Mouse (Mus musculus) regulatory T cell (primary cell): ENCODE measurements around the gene Cadps.
"Not testable (repeated sequence)": the region's sequence is repeated elsewhere in the genome, so short reads cannot be mapped to it uniquely, and the experiment has no call there.

Source experiments
- in situ Hi-C: fragments of 300-600 bp; cut with MboI, MseI; formaldehyde crosslinking; loops from one replicate; pipeline ENCODE4 v1.15.1; 2025; ENCODE audit warnings: high pct_unique_total_duplicates

Cadps gene

DNA sequence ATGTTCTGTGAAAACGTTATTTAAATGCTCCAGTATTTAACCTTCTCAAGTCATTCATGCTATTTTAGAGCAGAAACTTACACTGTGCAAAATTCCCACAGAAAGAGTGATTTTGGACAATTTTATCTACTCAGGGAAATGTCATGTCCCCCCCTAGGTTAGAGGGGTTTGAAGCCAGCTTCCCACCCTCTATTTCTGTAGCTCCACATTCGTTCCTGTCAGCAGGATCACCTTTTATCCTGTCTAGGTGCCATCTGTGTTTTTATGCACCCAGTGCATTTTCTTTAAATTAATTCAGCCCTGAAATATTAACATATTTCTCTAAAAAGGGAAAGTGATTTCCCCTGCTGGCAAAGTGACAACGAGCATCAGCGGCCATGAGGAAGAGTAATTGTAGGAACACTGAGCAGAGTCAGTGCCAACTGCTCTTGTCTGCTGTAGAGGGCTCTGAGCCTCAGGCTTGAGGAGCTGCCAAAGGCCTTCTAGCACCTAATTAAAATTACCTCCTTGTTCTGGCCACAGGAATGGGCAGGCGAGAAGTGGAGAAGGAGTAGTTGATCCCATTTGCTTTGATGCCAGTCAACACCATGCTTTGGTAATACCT lies 230.3 kb downstream of the Cadps start:
- in situ Hi-C loops = no loop called here

DNA sequence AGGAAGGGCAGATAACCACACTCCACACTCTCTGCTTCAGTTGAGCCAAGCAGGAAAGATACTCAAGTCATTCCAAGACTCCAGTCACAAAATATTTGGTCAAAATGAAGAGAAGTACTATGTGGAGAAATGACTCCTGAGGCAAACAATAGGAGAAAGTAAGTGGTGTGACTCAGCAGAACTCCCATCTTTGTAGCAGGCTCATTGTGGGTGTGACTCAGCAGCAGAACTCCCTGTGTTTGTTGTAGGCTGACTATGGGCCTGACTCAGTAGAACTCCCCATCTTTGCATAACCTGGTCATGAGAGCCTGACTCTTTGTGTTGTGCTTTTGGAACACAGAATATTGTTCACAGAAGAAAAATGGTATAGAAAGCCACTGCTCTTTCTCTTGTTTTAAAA lies 231.1 kb downstream of the Cadps start:
- in situ Hi-C loops = no loop called here

DNA sequence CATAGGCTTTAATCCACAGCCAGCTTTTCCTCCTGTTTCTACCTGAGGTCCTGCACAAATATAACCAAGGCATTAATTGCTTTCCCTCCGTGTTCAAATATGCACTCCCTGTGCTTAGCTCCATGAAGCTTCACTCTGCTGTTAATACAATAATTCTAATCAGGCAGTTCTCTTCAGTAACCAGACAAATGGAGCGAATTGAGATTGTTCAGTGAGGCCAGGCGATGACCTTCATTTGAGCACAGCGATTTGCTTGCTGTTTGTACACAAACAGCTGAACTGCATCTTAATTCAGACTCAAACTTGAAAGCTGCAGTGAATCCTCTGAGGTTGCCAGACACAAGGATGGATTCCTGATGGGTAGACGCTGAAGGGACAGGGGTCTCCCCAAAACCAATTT lies 239.3 kb downstream of the Cadps start:
- in situ Hi-C loops = no loop called here

DNA sequence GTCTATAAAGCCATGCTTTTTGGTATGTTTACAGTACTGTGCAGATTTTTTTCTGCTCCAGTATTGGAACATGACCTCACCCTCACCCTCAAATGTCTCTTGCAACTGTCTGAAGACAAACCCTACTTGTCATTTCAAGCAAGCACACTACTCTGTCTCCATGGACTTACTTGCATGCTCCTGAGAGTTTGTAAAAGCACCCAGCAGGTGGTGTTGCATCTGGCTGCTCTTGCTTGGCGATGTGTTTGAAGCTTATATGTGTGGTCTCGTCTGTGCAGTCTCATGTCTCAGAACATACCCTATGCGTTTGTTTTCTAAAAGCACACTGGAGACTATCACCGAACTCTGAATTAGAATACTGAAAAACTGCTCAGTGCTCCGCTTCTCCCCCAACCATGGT lies 241.2 kb downstream of the Cadps start:
- in situ Hi-C loops = no loop called here

DNA sequence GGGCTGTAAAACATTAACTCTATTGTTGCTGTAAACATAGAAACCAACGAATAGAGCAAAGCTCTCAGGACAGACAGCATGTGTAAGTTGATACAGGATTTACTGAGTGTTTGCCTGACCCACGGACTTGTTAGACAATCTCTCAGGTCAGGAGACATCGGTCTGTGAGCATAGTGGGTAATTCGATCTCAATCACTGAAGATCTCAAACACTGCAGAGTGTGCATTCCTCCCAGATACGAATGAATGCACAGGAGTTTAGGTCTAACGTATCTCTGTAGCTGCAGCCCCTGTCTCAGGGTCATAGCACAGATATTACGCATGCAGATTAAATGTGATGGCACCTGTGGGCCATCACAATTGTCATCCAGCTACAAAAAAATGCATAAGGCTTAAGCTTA lies 242.1 kb downstream of the Cadps start:
- in situ Hi-C loops = no loop called here

DNA sequence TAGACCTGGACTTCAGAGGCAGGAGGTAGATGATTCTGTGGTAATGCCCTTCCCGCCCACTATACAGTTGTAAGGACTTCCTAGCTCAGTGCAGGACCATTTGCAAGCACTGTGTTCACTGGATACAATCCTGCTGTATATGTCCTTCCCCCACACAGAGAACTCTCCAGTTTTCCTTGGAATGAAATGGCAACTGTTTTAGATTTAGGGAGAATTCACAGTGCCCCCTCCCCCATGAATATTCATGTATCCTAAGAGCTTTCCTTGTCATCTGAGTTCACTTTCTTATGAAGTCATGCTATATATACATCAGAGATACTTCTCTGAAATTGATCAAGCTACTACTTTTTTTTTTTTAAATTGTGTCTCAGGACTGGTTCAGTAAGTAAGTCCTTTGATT lies 244.7 kb downstream of the Cadps start:
- in situ Hi-C loops = loop anchor here (10.0 kb wide), 2 partner anchors 657 to 1317 kb away; no protein-coding TSS in a partner anchor

DNA sequence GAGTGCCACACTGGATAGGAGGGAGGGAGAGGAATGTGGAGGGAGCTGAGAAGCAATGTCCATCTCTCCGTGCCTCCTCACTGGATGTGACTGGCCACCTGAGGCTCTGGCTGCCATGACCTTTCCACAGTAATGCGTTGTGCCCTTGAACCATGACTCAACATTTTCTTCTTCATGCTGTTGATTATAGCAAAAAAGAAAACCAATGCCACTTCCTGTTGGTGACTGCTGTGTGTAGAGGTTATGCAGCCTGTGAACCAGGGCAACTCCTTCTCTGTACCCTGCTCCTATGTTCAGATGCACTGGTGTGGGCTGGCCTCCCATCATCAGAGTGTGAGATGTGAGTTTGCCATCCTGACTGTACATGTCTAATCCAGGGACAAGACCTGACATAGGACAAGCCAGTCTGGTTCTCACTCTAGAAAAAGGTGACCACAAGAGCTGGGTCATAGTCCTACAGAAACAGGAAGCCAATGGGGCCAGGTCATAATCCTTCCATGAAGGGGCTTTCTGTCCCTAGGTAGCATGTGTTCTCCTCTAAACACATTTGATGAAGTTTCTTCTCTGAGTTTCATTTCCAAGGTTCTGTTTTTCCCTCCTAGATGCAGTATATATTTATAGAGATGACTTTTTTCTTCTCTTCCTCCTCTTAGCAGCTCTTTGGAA lies 245.3 kb downstream of the Cadps start:
- in situ Hi-C loops = loop anchor here (10.0 kb wide), 2 partner anchors 657 to 1317 kb away; no protein-coding TSS in a partner anchor

DNA sequence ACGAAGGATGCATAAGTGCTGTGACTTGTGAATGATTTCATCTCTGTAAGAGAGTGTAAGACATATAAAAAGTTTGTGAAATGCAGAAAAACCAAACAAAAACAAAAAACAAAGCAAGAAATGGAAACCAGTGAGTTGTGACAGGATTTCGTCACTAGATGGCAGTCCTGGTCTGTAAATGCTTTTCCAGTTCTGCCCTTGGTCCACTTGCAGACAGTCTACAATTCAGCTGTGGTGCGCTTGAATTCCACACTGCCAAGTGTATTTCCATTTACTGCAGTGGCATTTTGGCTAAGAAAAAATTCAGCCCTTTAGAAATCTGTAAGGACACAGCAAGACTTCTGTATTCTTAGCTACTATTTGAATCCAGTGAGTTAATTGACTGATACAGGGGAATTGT lies 247.8 kb downstream of the Cadps start:
- in situ Hi-C loops = loop anchor here (10.0 kb wide), 2 partner anchors 660 to 1320 kb away; no protein-coding TSS in a partner anchor

DNA sequence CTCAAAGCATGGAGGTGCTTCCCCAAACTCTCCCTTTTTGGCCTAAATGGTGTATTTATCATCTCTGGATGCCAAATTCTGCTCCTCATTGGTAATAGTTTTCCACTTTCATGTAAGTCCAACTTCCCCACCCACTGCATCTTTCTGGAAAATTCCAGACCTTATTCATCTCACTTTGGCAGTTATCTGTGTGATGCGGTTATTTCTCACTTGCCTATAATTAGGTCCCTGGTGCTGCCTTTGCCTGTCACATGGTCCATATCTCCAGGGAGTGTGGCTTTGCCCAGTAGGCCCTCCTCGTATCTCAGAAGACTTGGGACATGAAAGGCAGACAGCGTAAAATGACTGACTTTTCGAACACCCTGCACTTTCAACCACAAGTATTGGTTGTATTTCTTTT lies 248.5 kb downstream of the Cadps start:
- in situ Hi-C loops = loop anchor here (10.0 kb wide), 2 partner anchors 660 to 1320 kb away; no protein-coding TSS in a partner anchor

DNA sequence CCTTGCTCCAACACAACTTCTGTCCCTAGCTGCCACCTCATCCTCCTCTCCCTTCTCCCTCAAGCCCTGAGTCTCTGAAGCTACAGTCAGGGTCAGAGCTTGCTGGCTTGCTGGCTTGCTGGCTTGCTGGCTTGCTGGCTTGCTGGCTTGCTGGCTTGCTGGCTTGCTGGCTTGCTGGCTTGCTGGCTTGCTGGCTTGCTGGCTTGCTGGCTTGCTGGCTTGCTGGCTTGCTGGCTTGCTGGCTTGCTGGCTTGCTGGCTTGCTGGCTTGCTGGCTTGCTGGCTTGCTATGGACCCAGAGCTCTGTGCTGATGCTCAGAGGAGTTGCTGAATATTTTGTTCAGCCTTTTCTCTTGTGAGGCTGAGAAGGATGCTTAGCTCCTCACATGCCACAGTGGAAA lies 261.1 kb downstream of the Cadps start:
- in situ Hi-C loops = not testable (repeated sequence)

DNA sequence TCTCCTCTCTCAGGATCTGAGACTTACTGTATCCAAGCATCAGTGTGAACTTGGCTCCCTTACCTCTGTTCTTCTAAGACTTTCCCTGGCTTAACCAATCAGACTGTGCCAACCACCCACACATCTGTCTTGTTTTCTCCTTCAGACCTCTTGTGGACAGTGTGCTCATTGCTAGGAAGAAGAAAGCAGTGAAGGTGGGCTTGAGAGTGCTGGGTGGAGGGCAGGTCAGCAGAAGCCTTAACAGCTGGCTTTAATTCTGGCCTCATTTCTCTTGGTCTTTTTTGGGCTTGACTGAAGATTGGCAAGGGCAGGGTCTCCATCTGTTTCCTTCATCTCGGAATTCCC lies 262.7 kb downstream of the Cadps start:
- in situ Hi-C loops = no loop called here

DNA sequence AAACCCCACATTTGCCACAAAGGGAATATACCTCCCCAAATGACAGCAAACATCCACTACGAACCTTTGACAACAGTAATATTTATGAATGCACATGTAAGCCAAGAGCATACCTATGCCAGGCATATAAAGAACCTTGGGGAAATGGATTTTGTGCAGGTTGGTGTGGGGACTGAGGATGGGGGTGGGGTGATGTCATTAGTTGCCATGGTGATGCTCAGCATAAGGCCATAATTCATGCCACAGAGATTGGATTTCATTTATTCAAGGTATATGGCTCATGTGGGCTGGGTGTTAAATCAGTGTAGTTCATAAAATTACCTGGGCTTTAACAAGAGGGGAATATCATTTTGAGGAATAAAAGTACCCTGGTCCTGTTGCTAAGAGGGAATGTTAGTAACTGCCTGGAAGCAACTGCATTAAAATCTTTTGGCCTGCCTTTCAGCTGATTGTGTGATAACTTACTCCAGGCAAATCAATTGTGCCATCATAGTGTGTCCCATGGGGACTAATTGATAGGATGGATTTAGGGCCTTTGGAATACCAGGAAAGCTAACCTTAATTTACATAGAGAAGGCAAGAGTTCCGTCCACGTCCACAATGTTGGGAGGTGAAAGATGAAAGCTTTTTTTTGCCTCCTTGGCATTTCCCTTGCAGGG lies 263.2 kb downstream of the Cadps start:
- in situ Hi-C loops = no loop called here

DNA sequence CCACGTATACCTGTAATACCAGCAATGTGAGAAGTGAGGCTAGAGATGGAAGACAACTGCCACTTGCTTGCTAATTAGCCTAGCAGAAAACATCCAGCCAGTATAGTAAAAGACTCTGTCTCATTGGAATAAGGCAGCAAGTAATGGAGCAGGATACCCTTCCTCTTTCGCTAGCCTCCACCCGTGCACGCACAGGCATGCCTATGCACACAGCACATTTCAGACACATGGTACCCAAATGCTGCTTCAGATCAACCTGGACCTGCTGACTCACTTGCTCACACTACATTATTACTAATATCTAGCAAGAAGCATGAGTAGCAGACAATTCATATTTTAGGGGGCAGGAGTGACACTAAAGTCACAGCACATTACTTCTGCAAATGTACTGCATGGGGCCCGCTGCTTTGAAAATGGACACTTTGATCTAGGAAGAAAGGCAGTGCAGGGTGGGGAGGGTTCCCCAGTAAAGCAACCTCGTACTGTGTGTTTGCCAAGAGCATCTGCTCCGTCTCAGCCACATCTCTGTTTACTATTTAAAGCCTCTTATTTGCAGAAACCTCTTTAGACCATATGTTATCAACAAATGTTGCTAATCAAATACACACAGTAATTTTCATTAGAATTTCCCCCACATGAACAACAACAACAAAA lies 263.8 kb downstream of the Cadps start:
- in situ Hi-C loops = no loop called here

DNA sequence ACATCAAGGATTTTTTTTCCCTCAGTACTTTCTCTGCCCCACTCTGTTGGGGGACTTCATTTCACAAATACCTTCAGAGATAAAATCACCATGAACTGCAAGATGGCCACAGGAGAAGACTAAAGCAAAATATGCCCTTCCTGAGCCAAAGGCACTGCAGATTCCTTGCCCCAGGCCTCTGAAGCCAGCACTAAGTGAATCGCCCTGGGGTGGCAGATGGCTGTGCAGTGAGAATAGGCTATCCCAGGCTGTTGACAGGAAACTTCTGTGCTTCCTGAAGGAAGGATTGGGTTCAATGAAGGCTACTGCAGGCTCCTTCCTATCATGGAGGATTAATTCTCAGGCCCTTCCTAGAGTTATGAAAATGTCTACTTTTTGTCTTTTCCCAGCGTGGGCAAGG lies 268.4 kb downstream of the Cadps start:
- in situ Hi-C loops = no loop called here

DNA sequence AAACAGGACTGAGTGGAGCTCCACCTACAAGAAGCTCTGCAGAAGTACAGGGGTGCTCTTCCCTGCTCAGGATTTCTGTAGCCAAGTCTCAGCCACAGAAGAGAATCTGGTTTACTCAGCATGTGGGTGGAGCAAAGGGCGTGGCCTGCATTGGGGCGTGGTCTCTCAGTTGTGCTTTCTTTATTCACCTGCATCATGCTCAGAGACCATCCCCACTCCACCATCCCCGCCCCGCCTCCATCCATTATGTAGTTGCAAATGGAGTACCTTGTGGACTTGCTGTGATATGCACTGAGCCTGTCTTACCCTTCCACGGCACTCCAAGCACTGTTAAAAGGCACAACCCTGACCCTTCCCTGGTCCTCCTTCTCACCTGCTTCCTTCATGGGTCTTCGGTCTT lies 271.5 kb downstream of the Cadps start:
- in situ Hi-C loops = no loop called here

DNA sequence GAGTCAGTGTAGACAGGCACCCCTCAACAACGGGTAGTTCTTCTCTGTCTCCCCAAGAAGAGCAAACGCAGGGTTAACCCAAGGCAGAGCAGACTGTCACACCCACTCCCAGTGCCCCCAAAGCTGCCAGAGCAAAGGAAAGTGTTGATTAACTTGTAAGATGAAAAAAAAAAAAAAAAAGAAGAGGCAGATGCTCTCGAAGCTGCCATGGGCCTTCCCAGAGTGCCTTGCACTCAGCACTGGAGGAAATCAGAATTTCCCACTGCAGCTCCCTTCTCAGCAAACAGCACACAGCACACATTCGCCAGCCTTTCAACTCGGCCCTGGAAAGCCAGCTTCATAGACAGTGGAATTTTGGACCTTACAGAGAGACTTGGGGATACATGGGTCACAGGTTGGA lies 271.9 kb downstream of the Cadps start:
- in situ Hi-C loops = no loop called here

DNA sequence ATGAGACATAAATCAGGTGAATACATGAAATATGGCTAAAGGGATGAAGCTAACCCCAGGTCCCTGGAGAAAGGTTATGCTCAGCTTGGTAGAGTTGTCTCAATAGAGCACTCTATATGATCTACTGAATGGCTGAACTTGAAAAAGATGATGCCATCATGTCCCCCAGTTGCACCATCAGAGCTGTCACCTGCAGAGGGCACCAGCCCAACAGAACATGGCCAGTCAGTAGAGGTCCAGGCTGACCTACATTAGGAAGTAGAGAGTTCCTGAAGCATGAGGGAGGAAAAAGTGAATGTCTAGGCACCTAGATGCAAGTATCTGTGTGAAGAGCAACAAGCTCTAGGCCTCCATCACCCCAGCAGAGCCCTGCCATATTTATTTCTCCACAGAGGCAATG lies 273.6 kb downstream of the Cadps start:
- in situ Hi-C loops = no loop called here

DNA sequence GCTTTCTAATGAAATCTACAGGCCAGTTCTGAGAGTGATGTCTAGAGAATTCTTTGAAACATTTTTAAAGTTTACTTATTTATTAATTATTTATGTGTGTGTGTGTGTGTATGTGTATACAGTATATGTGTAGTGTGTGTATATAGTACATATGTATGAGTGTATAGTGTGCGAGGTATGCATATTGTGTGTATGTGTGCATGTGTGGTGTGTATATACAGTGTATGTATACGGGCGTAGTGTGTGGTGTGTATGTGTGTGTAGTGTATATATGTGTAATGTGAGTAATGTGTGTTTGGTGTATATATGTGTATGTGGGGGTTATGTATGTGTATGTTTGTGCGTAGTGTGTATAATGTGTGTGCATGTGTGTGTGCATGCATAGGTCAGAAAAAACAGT lies 275.4 kb downstream of the Cadps start:
- in situ Hi-C loops = no loop called here

DNA sequence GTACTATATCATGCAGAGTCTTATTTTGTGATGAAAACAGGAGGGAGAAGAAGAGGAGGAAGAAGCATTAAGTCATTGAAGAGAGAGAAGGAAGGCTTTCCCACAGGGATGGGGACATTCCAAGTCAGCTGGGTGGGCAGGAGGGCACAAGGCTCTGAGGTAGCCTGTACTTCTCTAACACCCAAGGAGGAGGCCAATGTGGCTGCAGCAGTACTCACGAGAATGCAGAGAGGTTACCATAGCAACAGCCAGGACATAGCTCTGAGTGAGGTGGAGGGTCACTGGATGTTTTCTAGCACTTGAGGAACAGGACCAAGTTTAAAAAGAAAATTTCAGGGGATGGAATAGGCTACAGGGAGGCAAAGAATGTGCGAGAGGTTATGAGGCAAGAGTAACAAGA lies 281.1 kb downstream of the Cadps start:
- in situ Hi-C loops = no loop called here

DNA sequence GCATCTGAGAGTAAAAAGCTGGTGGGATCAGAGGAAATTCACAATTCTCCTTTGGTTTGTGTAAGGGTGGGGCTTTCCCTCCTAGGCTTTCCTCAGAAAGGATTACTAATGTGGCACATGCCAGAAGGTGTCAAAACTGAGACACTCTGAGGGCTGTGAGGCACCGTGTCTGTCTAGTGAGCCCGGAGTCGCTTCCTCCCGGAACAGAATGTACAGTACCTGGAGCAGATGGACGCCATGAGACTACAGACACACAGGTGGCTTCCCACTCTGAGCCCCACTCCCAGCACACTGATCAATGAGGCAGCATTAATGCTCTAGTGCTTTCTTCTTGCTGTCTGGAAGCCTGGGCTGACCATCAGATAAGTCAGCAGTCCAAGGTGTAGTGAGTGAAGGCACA lies 283.8 kb downstream of the Cadps start:
- in situ Hi-C loops = no loop called here

DNA sequence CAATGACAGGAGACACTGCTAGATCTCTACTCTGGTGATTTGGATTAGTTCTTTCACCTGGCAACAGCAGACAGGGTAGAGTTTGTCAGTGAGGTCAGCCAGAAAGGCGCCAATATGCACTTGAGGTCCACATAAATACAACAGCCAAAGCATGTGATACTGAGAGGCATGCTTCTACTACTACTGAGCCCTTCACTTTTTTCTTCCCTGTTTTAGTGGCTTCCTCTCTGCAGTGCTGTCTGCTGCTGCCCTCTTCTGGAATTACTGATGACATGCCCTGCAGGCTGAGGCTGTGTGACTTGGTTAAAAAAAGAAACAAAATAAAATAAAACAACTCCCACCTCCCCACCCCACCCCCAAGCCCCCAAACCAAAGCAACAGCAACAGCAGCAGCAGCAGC lies 291.8 kb downstream of the Cadps start:
- in situ Hi-C loops = no loop called here

DNA sequence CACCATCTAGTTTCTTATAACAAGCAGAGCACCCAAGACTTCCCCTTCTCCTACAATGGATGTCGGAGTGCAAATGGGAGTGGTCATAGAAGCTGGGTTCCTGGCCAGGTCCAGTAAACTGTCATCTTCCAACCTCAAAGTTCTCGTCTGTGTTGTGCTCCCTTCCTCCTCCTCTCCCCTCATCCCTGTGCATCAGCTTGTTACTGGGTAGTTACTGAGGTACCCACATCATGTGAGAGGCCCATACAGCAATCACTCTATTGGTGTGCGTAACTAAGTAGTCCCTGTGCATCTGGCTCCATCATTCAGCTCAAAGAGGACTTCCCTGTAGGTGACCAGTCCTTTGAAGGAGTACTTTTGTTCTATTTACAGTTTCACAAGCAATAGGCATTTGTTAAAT lies 292.3 kb downstream of the Cadps start:
- in situ Hi-C loops = no loop called here
